Mouse (Mus musculus) MEL (cell line): Measurements from ENCODE around the gene Phtf2.

ENCODE experiments used
- CTCF ChIP-seq, 3 experiments: IDR thresholded peaks in 2 of 3; conservative IDR thresholded peaks in 1 of 3; 2 replicates each; pipeline ENCODE4 v1.5.1; 2011 to 2012; ENCODE audit warnings: low read length in 3 of 3, low read depth in 2 of 3, mild to moderate bottlenecking in 2 of 3, improper control_type of control experiment in 1 of 3, inconsistent platforms in 1 of 3, mixed read lengths in 1 of 3, moderate library complexity in 1 of 3; ENCODE audit not compliant: control insufficient read depth in 1 of 3, insufficient read depth in 1 of 3, poor library complexity in 1 of 3, severe bottlenecking in 1 of 3
- ELF1 ChIP-seq: IDR thresholded peaks from 2 replicates; pipeline ENCODE4 v1.6.1; 2014; ENCODE audit warnings: low read depth, mild to moderate bottlenecking, inconsistent platforms, low read length, improper control_type of control experiment, moderate library complexity
- EP300 ChIP-seq, 2 experiments: IDR thresholded peaks; 2 replicates each; pipeline ENCODE4 v1.6.1; 2011; ENCODE audit warnings: improper control_type of control experiment in 2 of 2, low read length in 2 of 2, low read depth in 1 of 2, mild to moderate bottlenecking in 1 of 2
- MAX ChIP-seq: IDR thresholded peaks from 2 replicates; pipeline ENCODE4 v1.6.1; 2011; ENCODE audit warnings: low read length, improper control_type of control experiment
- MYB ChIP-seq: IDR thresholded peaks from 2 replicates; pipeline ENCODE4 v1.6.1; 2011; ENCODE audit warnings: mild to moderate bottlenecking, low read depth, low read length, improper control_type of control experiment
- MYC ChIP-seq: IDR thresholded peaks from 2 replicates; pipeline ENCODE4 v1.6.1; 2011; ENCODE audit warnings: low read depth, mild to moderate bottlenecking, low read length, improper control_type of control experiment, moderate library complexity
- SMC3 ChIP-seq: IDR thresholded peaks from 2 replicates; pipeline ENCODE4 v1.6.1; 2011; ENCODE audit warnings: low read depth, low read length, improper control_type of control experiment
- ZNF384 ChIP-seq: IDR thresholded peaks from 2 replicates; pipeline ENCODE4 v1.6.1; 2012; ENCODE audit warnings: low read depth, mild to moderate bottlenecking, inconsistent platforms, low read length, improper control_type of control experiment

GRCm38 (mm10) chr5:20795932-20796331 lies 86.0 kb downstream of the Phtf2 start:
- TF ChIP-seq CTCF (IDR thresholded peaks at IDR 0.05 in 2 of 3, conservative IDR thresholded peaks at IDR 0.05 in 1 of 3; ENCODE audit: control insufficient read depth in 1 of 3, insufficient read depth in 1 of 3, low read depth in 2 of 3, low read length in 3 of 3, poor library complexity in 1 of 3, severe bottlenecking in 1 of 3): no peak
- no peak for TF ChIP-seq MYC
- TF ChIP-seq SMC3: no peak
- TF ChIP-seq MYB: no peak
- no peak for TF ChIP-seq EP300 (IDR thresholded peaks at IDR 0.05; ENCODE audit: low read depth in 1 of 2, low read length in 2 of 2)
- no peak for TF ChIP-seq ZNF384
- no peak for TF ChIP-seq MAX
- TF ChIP-seq ELF1: no peak
